Mouse (Mus musculus) liver, postnatal 0 days (tissue): ENCODE measurements at regions not wholly inside any gene's neighbourhood (a gene's known extent, or its start where the extent isn't known, plus 50 kb on each side); places are given as distances from the start of the nearest gene placed in this dataset.

Experiments
- ATAC-seq: fragments of 200-750 bp; cut with Nextera tagmentation; 2 replicates; pipeline ENCODE4 v1.8.0; 2017; ENCODE audit warnings: mild to moderate bottlenecking, moderate library complexity
- DNase-seq: peaks from one replicate; pipeline ENCODE4 v3.0.0-alpha.2; 2016
- H3K27ac ChIP-seq: fragments of 300-500 bp; sonication (generic); 2 replicates; pipeline ENCODE4 v1.5.1; 2014; ENCODE audit warnings: antibody characterized with exemption, moderate library complexity, mild to moderate bottlenecking, low read depth
- H3K27me3 ChIP-seq: fragments of 300-500 bp; sonication (generic); 2 replicates; pipeline ENCODE4 v1.6.1; 2014; ENCODE audit warnings: low read length, control low read depth, mixed read lengths; ENCODE audit not compliant: insufficient read depth
- H3K36me3 ChIP-seq: fragments of 300-500 bp; sonication (generic); replicated peaks from 2 replicates; pipeline ENCODE4 v1.6.1; 2014; ENCODE audit warnings: mild to moderate bottlenecking, control low read depth, low read length, moderate library complexity, mixed read lengths; ENCODE audit not compliant: insufficient read depth
- H3K4me1 ChIP-seq: fragments of 300-500 bp; sonication (generic); 2 replicates; pipeline ENCODE4 v1.6.1; 2014; ENCODE audit warnings: antibody characterized with exemption, mild to moderate bottlenecking, control low read depth; ENCODE audit not compliant: insufficient read depth
- H3K4me2 ChIP-seq: fragments of 300-500 bp; sonication (generic); 2 replicates; pipeline ENCODE4 v1.6.1; 2014; ENCODE audit warnings: low read depth, mild to moderate bottlenecking, low read length, moderate library complexity, mixed read lengths
- H3K4me3 ChIP-seq: fragments of 300-500 bp; sonication (generic); 2 replicates; pipeline ENCODE4 v1.5.1; 2014; ENCODE audit warnings: low read depth, low read length
- H3K9ac ChIP-seq: fragments of 300-500 bp; sonication (generic); replicated peaks from 2 replicates; pipeline ENCODE4 v1.6.1; 2014; ENCODE audit warnings: mild to moderate bottlenecking, moderate library complexity
- H3K9me3 ChIP-seq: fragments of 300-500 bp; sonication (generic); 2 replicates; pipeline ENCODE4 v1.6.1; 2016; ENCODE audit warnings: mild to moderate bottlenecking, control low read depth, low read length, mixed read lengths
- CTCF ChIP-seq: sonication (generic); IDR thresholded peaks from 2 replicates; pipeline ENCODE4 v1.5.1; 2016; ENCODE audit warnings: antibody characterized with exemption, low read depth
- EP300 ChIP-seq: IDR thresholded peaks from 2 replicates; pipeline ENCODE4 v1.6.1; 2016; ENCODE audit warnings: antibody characterized with exemption, low read depth, mild to moderate bottlenecking
- WGBS: fragments of 180-500 bp; shearing (Covaris S2); extraction: QIAGEN DNeasy Blood & Tissue Kit; methylation state at CpG from one replicate; pipeline ENCODE4 v1.1.7; 2014; ENCODE audit not compliant: insufficient replicate concordance; 5-methylcytosine and 5-hydroxymethylcytosine counted together

- no peaks in the 10 kb centered on the region for H3K4me1 ChIP-seq
- WGBS, result 72% methylated on average over 2 of the region's 2 CpGs
- ATAC-seq (no peak), DNase-seq (no peak)
- no peak overlapping the region for H3K4me3 ChIP-seq
- H3K9ac ChIP-seq, result no peak overlapping the region
- no peak for TF ChIP-seq EP300
- TF ChIP-seq CTCF, result no peak
- H3K27ac ChIP-seq, result no peak overlapping the region
- H3K27me3 ChIP-seq, result no peaks in the 10 kb centered on the region
- H3K9me3 ChIP-seq, result no peaks in the 10 kb centered on the region
- H3K36me3 ChIP-seq, result no peaks in the 10 kb centered on the region
- H3K4me2 ChIP-seq, result no peak overlapping the region
These were observed 280.9 kb downstream of the Isl1 start for GRCm38 (mm10) chr13:116028583-116028982.

- no peak overlapping the region for H3K4me2 ChIP-seq
- no peak overlapping the region for H3K27ac ChIP-seq
- no peak overlapping the region for H3K9ac ChIP-seq
- no peaks in the 10 kb centered on the region for H3K4me1 ChIP-seq
- no peak for DNase-seq
- H3K27me3 ChIP-seq, result no peaks in the 10 kb centered on the region
- no peaks in the 10 kb centered on the region for H3K9me3 ChIP-seq
- no peak overlapping the region for H3K4me3 ChIP-seq
- ATAC-seq, result no peak
- TF ChIP-seq CTCF (no peak), EP300 (no peak)
- no peaks in the 10 kb centered on the region for H3K36me3 ChIP-seq
- WGBS, result 40% methylated on average over 2 of the region's 2 CpGs
These were observed 282.3 kb downstream of the Isl1 start for GRCm38 (mm10) chr13:116027147-116027546.

- Histone ChIP-seq H3K9me3 (no peaks in the 10 kb centered on the region), H3K27ac (no peak overlapping the region), H3K9ac (no peak overlapping the region), H3K4me3 (no peak overlapping the region), H3K36me3 (no peaks in the 10 kb centered on the region), H3K27me3 (no peaks in the 10 kb centered on the region), H3K4me2 (no peak overlapping the region), H3K4me1 (no peaks in the 10 kb centered on the region)
- 54% methylated on average over 5 of the region's 5 CpGs for WGBS
- TF ChIP-seq EP300, result no peak
- no peak for TF ChIP-seq CTCF
- DNase-seq (no peak), ATAC-seq (no peak)
These were observed 291.6 kb downstream of the Isl1 start for GRCm38 (mm10) chr13:116017886-116018285.

GRCm38 (mm10) chr13:116003733-116004132 lies 305.8 kb downstream of the Isl1 start:
- Histone ChIP-seq H3K4me3 (no peak overlapping the region), H3K9me3 (no peaks in the 10 kb centered on the region), H3K36me3 (no peaks in the 10 kb centered on the region), H3K27ac (no peak overlapping the region), H3K27me3 (no peaks in the 10 kb centered on the region), H3K9ac (no peak overlapping the region), H3K4me2 (no peak overlapping the region), H3K4me1 (no peaks in the 10 kb centered on the region)
- no peak for DNase-seq
- no peak for ATAC-seq
- TF ChIP-seq CTCF, result no peak
- TF ChIP-seq EP300, result no peak
- 41% methylated on average over 1 of the region's 1 CpGs for WGBS

- Histone ChIP-seq H3K4me2 (no peak overlapping the region), H3K4me1 (no peaks in the 10 kb centered on the region), H3K9ac (no peak overlapping the region), H3K9me3 (no peaks in the 10 kb centered on the region), H3K27ac (no peak overlapping the region), H3K36me3 (no peaks in the 10 kb centered on the region), H3K4me3 (no peak overlapping the region), H3K27me3 (no peaks in the 10 kb centered on the region)
- TF ChIP-seq CTCF (no peak), EP300 (no peak)
- no peak for DNase-seq
- ATAC-seq, result no peak
- 55% methylated on average over 4 of the region's 4 CpGs for WGBS
These were observed 307.0 kb downstream of the Isl1 start for GRCm38 (mm10) chr13:116002391-116002899.

- no peaks in the 10 kb centered on the region for H3K36me3 ChIP-seq
- H3K27me3 ChIP-seq, result no peaks in the 10 kb centered on the region
- H3K4me2 ChIP-seq, result no peak overlapping the region
- no peak overlapping the region for H3K27ac ChIP-seq
- no peaks in the 10 kb centered on the region for H3K9me3 ChIP-seq
- no peak for ATAC-seq
- H3K9ac ChIP-seq, result no peak overlapping the region
- no peaks in the 10 kb centered on the region for H3K4me1 ChIP-seq
- TF ChIP-seq EP300 (no peak), CTCF (no peak)
- no peak overlapping the region for H3K4me3 ChIP-seq
- DNase-seq, result no peak
- 62% methylated on average over 3 of the region's 3 CpGs for WGBS
These were observed 318.9 kb downstream of the Isl1 start for GRCm38 (mm10) chr13:115990591-115990990.

- Histone ChIP-seq H3K4me1 (no peaks in the 10 kb centered on the region), H3K27ac (no peak overlapping the region), H3K9ac (no peak overlapping the region), H3K36me3 (no peaks in the 10 kb centered on the region), H3K9me3 (no peaks in the 10 kb centered on the region), H3K4me2 (no peak overlapping the region), H3K4me3 (no peak overlapping the region), H3K27me3 (no peaks in the 10 kb centered on the region)
- ATAC-seq (no peak), DNase-seq (no peak)
- TF ChIP-seq EP300, result no peak
- TF ChIP-seq CTCF, result no peak
These were observed 320.4 kb downstream of the Isl1 start for GRCm38 (mm10) chr13:115989091-115989490.
